Mouse (Mus musculus): Measurements from ENCODE around the gene Mlf2. TPM values are rescaled to one million over a fixed set of nuclear protein-coding genes. Genes with fewer than 3 reads are reported as not detected.

Gene Mlf2
- total RNA-seq (2023) = 100 to 1,000 TPM; 124 to 137 TPM

GRCm38 (mm10) chr6:124930754-124931524, at the start of gene Mlf2:
Mlf2 (plus strand) TSS chr6:124931386.

GRCm38 (mm10) chr6:124887986-124888385, 43.2 kb upstream of the Mlf2 start, which contains the start of gene Cd4:
Cd4 (minus strand) TSS chr6:124888221.

GRCm38 (mm10) chr6:124911533-124912218, 19.5 kb upstream of the Mlf2 start, which contains the start of gene Lag3:
Lag3 (minus strand) TSS chr6:124911705.

GRCm38 (mm10) chr6:124919695-124920317, 11.4 kb upstream of the Mlf2 start, which contains the start of gene Ptms:
Ptms (minus strand) TSS chr6:124920103.

GRCm38 (mm10) chr6:124965088-124965719, 34.0 kb downstream of the Mlf2 start, which contains the start of gene Cops7a:
Cops7a (minus strand) TSS chr6:124965538.

Other genes starting within 250 kb of the Mlf2 start
- 10 to 100 TPM; 71.1 to 73.2 TPM for gene Emg1, start 219.2 kb upstream of the Mlf2 start, total RNA-seq (2023)
- gene Phb2, start 219.1 kb upstream of the Mlf2 start, total RNA-seq (2023) = 100 to 1,000 TPM; 147 to 165 TPM
- gene Ptpn6, start 192.7 kb upstream of the Mlf2 start, total RNA-seq (2023) = 100 to 1,000 TPM; 496 to 510 TPM
- 100 to 1,000 TPM; 177 to 186 TPM for gene Grcc10, start 190.0 kb upstream of the Mlf2 start, total RNA-seq (2023)
- gene Gm45234, start 175.4 kb upstream of the Mlf2 start, total RNA-seq (2023) = not detected
- 10 to 100 TPM; 23.7 to 25.1 TPM for gene Atn1, start 174.9 kb upstream of the Mlf2 start, total RNA-seq (2023)
- gene Eno2, start 161.7 kb upstream of the Mlf2 start, total RNA-seq (2023) = 1 to 10 TPM; 1.9 to 2.6 TPM
- gene Lrrc23, start 151.7 kb upstream of the Mlf2 start, total RNA-seq (2023) = not detected
- gene Spsb2, start 122.7 kb upstream of the Mlf2 start, total RNA-seq (2023) = 10 to 100 TPM; 20.4 to 20.7 TPM
- 100 to 1,000 TPM; 110 to 111 TPM for gene Tpi1, start 117.1 kb upstream of the Mlf2 start, total RNA-seq (2023)
- gene Usp5, start 101.9 kb upstream of the Mlf2 start, total RNA-seq (2023) = 10 to 100 TPM; 58.5 to 64.1 TPM
- gene Cdca3, start 101.8 kb upstream of the Mlf2 start, total RNA-seq (2023) = 1 to 10 TPM; 1.2 to 3.8 TPM
- not detected for gene Gnb3, start 91.1 kb upstream of the Mlf2 start, total RNA-seq (2023)
- 1 to 10 TPM; 2.0 to 4.1 TPM for gene P3h3, start 73.6 kb upstream of the Mlf2 start, total RNA-seq (2023)
- gene Gpr162, start 67.4 kb upstream of the Mlf2 start, total RNA-seq (2023) = 1 to 10 TPM; 1.8 to 2.3 TPM
- gene Cd4, start 43.2 kb upstream of the Mlf2 start, total RNA-seq (2023) = 10 to 100 TPM; 15.6 to 17.2 TPM
- 1 to 10 TPM; 5.9 to 8.7 TPM for gene Lag3, start 19.7 kb upstream of the Mlf2 start, total RNA-seq (2023)
- gene Ptms, start 11.3 kb upstream of the Mlf2 start, total RNA-seq (2023) = 100 to 1,000 TPM; 216 to 239 TPM
- gene Cops7a, start 34.2 kb downstream of the Mlf2 start, total RNA-seq (2023) = 10 to 100 TPM; 37.3 to 38.4 TPM
- gene Pianp, start 65.3 kb downstream of the Mlf2 start, total RNA-seq (2023) = 1 to 10 TPM; 3.0 to 6.9 TPM
- gene Zfp384, start 77.8 kb downstream of the Mlf2 start, total RNA-seq (2023) = 100 to 1,000 TPM in 1 of 2 experiments, 10 to 100 TPM in 1; 89.1 to 103 TPM
- 10 to 100 TPM; 76.1 to 83.5 TPM for gene Ing4, start 108.4 kb downstream of the Mlf2 start, total RNA-seq (2023)
- gene Acrbp, start 118.3 kb downstream of the Mlf2 start, total RNA-seq (2023) = 10 to 100 TPM; 16.2 to 16.5 TPM
- 10 to 100 TPM; 36.4 to 37.8 TPM for gene Lpar5, start 136.5 kb downstream of the Mlf2 start, total RNA-seq (2023)
- 100 to 1,000 TPM; 186 to 187 TPM for gene Chd4, start 164.6 kb downstream of the Mlf2 start, total RNA-seq (2023)
- 10 to 100 TPM; 21.7 to 22.9 TPM for gene Nop2, start 200.5 kb downstream of the Mlf2 start, total RNA-seq (2023)
- gene Iffo1, start 213.9 kb downstream of the Mlf2 start, total RNA-seq (2023) = 10 to 100 TPM; 66.4 to 71.6 TPM
- gene Gapdh, start 235.1 kb downstream of the Mlf2 start, total RNA-seq (2023) = 100 to 1,000 TPM; 641 to 753 TPM